Mouse (Mus musculus): ENCODE measurements around the gene Nrm. TPM values are rescaled to one million over a fixed set of nuclear protein-coding genes. Genes with fewer than 3 reads are reported as not detected.

Nrm gene
- total RNA-seq, 2 experiments from 2014 or later, result 1.8 to 2.5 TPM

DNA sequence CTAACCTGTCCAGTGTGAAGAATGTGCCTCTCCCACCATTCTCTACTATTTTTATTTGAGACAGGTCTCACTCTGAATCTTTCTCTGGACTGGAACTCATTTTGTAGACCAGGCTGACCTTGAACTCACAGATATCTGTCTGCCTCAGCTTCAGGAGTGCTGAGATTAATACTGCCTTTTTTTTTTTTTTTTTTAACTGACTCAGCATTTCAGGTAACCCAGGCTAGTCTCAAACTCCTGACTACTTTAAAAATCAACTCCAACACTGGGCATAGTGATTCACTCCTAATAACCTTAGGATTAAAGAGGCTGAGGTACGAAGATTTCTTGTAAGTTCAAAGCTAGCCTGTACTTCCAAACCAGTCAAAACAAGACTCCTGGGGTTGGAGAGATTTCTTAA is 44.5 kb downstream of the Nrm start:
- no peak for DNase-seq

DNA sequence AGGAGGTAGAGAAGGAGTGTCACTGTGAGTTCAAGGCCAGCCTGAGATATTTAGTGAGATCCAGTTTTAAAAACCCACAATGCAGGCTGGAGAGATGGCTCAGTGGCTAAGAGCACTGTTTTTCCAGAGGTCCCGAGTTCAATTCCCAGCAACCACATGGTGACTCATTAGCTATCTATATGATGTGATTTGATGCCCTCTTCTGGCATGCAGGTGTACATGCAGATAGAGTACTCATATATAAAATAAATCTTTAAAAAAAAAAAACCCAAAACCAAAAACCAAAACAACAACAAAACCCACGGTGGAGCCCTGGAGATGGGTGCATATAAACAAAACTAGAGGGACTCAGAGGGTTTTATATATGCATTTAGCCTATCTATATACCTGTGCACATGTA is 46.5 kb downstream of the Nrm start:
- DNase-seq, result no peak

DNA sequence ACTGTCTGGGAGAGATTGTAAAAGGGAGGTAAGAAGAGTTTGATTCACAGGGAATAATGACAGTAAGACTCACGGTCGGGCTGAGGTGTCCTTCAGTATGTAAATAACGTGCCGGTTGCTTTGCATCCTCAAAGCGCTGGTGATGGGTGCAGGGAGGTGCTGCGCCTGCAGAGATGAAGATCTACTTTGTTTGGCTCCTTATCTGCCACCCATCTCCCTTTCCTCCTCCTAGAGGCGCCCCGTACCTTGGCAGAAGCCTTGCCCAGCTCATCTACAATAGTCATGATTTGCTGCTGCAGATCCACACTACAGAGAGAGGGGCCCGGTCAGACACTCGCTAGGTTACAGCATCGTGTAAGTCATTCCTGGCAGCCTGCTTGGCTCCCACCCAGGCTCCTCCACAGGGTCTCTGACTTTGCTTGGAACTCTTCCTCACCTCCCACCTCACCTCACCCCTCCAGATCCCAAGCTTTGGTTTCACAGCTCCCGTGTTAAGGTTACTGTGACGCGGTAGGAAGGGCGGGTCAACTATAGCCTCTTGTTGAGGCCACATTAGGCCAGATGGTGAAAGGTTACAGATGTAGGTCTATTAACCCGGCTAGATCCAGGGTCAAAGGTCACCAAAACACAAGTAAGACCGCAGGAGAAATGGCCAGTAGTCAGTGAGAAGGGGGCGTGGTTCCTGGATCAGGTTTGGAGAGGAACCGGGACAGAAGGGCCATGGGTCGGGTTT is 48.2 kb downstream of the Nrm start:
- no peak for DNase-seq

DNA sequence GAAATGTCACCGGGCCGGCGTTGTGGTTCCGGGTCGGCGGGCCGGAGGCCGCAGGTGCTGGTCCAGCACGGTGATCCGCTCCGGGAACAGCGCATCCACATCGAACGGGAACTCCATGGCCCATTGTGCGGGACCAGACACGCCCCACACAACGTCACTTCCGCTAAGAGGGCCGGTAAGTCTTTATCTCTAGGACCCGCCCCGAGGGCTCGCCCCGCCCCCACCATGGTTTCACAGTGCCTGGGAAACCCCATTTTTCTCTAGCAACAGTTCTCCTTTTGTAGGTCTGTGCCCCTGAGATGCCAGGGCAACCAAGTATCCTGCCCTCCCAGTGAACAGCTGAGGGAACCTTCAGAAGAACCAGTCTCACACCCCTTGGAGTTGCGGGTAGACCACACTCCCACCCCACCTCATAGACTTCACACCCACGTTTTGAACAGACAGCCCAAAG is 48.8 kb downstream of the Nrm start, which contains the start of gene Atat1:
Gene Atat1, minus strand, starts transcription at position 157 of the 451 bp plus-strand sequence.
- DNase-seq, result peak; percentile 96 to 97

DNA sequence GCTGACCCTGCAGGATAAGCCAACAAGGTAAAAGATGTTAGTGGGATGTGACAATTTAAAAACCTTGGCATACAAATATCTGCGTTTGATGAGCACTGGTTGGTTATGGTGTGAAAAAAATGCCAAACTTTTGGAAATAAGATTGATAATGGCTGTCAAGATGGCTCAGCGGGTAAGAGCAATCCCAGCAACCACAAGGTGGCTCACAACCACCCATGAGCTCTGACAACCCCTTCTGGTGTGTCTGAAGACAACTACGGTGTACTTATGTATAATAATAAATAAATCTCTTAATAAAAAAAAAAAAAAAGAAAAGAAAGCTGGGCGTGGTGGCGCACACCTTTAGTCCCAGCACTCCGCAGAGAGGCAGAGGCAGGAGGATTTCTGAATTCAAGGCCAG is 53.9 kb downstream of the Nrm start:
- no peak for DNase-seq

Small RNA genes lying within 50 kb of the gene (microRNA-seq; reads per million reads assigned to microRNA genes)
- 0 to 0.76 reads per million in 2 experiments for gene Gm28033

Other genes with a start within 250 kb of the Nrm start
- gene Gm9573, start 234.7 kb upstream of the Nrm start, total RNA-seq (2021), result not detected
- not detected for gene Mucl3, start 217.6 kb upstream of the Nrm start, total RNA-seq (2021)
- gene Vars2, start 193.7 kb upstream of the Nrm start, total RNA-seq (2021), result 10 to 100 TPM; 27.6 to 28.9 TPM
- gene Gtf2h4, start 187.6 kb upstream of the Nrm start, total RNA-seq (2021), result 10 to 100 TPM; 21.3 to 23.5 TPM
- 10 to 100 TPM; 21.7 to 24.0 TPM for gene Ddr1, start 156.7 kb upstream of the Nrm start, total RNA-seq (2021)
- 10 to 100 TPM; 20.2 to 25.6 TPM for gene Ier3, start 39.6 kb upstream of the Nrm start, total RNA-seq (2021)
- 100 to 1,000 TPM; 146 to 154 TPM for gene Flot1, start 38.1 kb upstream of the Nrm start, total RNA-seq (2021)
- gene Tubb5, start 23.0 kb upstream of the Nrm start, total RNA-seq (2021), result 10 to 100 TPM; 89.4 to 92.2 TPM
- gene Mdc1, start 19.8 kb upstream of the Nrm start, total RNA-seq (2021), result 10 to 100 TPM; 13.3 to 17.8 TPM
- 10 to 100 TPM; 15.5 to 15.7 TPM for gene Ppp1r18, start 4.3 kb downstream of the Nrm start, total RNA-seq (2021)
- 10 to 100 TPM; 18.3 to 20.4 TPM for gene Dhx16, start 18.5 kb downstream of the Nrm start, total RNA-seq (2021)
- gene 2310061I04Rik, start 36.1 kb downstream of the Nrm start, total RNA-seq (2021), result 100 to 1,000 TPM; 101 to 105 TPM
- gene Atat1, start 48.8 kb downstream of the Nrm start, total RNA-seq (2021), result 1 to 10 TPM; 5.9 to 6.5 TPM
- 10 to 100 TPM; 52.1 to 64.7 TPM for gene Mrps18b, start 55.1 kb downstream of the Nrm start, total RNA-seq (2021)
- 10 to 100 TPM; 22.4 to 28.8 TPM for gene Ppp1r10, start 55.1 kb downstream of the Nrm start, total RNA-seq (2021)
- gene Abcf1, start 108.4 kb downstream of the Nrm start, total RNA-seq (2021), result 10 to 100 TPM; 67.3 to 68.4 TPM
- 10 to 100 TPM; 32.0 to 34.7 TPM for gene Gnl1, start 118.5 kb downstream of the Nrm start, total RNA-seq (2021)
- 1 to 10 TPM; 3.3 to 3.4 TPM for gene Prr3, start 118.9 kb downstream of the Nrm start, total RNA-seq (2021)
- 1 to 10 TPM; 6.5 to 6.7 TPM for gene H2-T24, start 159.2 kb downstream of the Nrm start, total RNA-seq (2021)
- 10 to 100 TPM; 31.7 to 56.7 TPM for gene H2-T23, start 171.5 kb downstream of the Nrm start, total RNA-seq (2021)
- 10 to 100 TPM; 15.0 to 23.6 TPM for gene H2-T22, start 181.4 kb downstream of the Nrm start, total RNA-seq (2021)
- not detected for gene Gm6034, start 181.6 kb downstream of the Nrm start, total RNA-seq (2021)
- gene Gm11127, start 197.1 kb downstream of the Nrm start, total RNA-seq (2021), result 10 to 100 TPM in 1 of 2 experiments, 1 to 10 TPM in 1; 5.4 to 10.0 TPM

Measured in heart, adult 18-20 months (tissue).